Mouse (Mus musculus): Measurements from ENCODE around the gene BC037034.
"Not testable (repeated sequence)": the region's sequence is repeated elsewhere in the genome, so short reads cannot be mapped to it uniquely, and the experiment has no call there.

The BC037034 gene

DNA sequence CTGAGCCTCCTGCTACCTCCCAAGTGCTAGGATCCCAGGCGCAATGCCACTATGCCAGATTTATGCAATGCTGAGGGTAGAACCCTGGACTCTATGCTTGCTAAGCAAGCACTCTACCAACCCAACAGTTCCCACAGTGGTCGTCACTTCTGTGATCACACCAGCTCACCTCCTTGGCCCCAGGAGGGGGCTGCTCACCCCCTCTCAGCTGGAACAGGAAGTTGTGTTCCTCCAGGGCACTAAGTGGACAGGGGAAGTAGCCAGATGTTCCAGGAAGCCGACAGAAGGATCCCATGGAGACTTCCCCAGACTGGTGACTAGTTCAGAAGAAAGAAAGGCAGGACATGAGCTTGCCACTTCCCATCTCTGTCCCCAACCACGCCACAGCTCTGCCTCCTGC, 1.8 kb downstream of the BC037034 start:
- DNase-seq (ENCODE audit: low spot score) = no peak

DNA sequence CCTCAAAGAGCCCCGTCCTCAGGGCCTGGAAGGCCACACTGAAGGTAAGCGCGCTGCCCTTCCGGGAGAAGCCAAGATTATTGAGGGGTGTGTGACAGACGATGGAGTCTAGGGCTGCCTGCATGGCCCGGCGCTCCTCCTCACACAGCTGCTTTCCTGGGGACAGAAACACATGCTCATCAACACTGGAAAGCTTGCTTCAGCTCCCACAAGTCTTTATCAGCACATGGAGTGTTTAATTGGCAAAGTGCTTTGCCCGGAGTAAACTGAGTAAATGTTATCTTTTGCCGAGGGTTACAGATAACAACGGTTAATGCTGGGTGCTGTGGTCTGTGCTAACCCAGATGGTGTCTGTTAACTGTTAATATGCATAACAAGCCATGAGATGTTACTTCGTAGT, 3.0 kb downstream of the BC037034 start:
- no peak for DNase-seq (ENCODE audit: low spot score)

GRCm38 (mm10) chr5:138260051-138260450, 3.8 kb downstream of the BC037034 start:
- DNase-seq (ENCODE audit: low spot score) = no peak

DNA sequence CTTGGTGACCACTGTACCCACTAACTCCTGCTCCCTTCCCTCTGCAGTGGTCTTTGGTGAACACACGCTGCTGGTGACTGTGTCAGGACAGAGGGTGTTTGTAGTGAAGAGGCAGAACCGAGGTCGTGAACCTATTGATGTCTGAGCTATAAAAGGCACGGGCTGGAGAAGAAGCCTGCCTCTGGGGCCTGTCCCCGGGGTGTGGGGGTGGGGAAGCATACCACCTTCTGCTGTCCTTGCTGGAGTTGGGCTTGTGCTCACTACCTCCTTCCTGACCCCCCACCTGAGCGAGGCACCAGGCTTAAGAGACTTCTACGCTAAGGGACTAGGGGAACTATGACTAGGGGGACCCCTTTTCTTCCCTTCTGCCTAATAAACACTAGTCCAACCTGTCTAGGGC, 4.8 kb downstream of the BC037034 start:
- DNase-seq (ENCODE audit: low spot score) = no peak

- DNase-seq (ENCODE audit: low spot score) = no peak
Observed at GRCm38 (mm10) chr5:138258542-138258941, 5.3 kb downstream of the BC037034 start.

DNA sequence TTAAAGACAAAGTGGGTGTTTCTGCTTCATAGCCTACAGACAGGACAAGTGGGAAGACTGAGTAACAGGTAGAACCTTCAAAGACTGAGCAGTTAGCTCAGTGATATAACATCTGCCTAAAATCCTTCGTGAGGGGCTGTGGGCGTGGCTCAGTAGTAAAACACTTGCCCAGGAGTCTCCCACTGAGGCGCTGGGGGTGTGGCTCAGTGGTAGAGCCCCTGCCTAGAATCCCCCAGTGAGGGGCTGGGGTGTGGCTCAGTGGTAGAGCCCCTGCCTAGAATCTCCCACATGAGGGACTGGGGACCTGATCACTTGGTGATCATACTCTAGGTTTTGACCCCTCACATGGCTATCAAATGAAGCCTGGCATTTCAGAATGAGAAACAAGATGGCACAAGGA, 5.8 kb downstream of the BC037034 start:
- DNase-seq (ENCODE audit: low spot score) = no peak

- DNase-seq (ENCODE audit: low spot score) = no peak
Observed at GRCm38 (mm10) chr5:138257585-138257978, 6.3 kb downstream of the BC037034 start.

- DNase-seq (ENCODE audit: low spot score) = no peak
Observed at GRCm38 (mm10) chr5:138256966-138257584, 6.8 kb downstream of the BC037034 start.

GRCm38 (mm10) chr5:138256094-138256467, 7.8 kb downstream of the BC037034 start:
- DNase-seq (ENCODE audit: low spot score) = no peak

- peak; percentile 71 for DNase-seq (ENCODE audit: low spot score)
Observed at GRCm38 (mm10) chr5:138255353-138256093, 8.3 kb downstream of the BC037034 start, which contains the start of gene Lamtor4. Gene Lamtor4 (plus strand): TSS chr5:138255482.

- no peak for DNase-seq (ENCODE audit: low spot score)
Observed at GRCm38 (mm10) chr5:138253061-138253460, 10.8 kb downstream of the BC037034 start.

DNA sequence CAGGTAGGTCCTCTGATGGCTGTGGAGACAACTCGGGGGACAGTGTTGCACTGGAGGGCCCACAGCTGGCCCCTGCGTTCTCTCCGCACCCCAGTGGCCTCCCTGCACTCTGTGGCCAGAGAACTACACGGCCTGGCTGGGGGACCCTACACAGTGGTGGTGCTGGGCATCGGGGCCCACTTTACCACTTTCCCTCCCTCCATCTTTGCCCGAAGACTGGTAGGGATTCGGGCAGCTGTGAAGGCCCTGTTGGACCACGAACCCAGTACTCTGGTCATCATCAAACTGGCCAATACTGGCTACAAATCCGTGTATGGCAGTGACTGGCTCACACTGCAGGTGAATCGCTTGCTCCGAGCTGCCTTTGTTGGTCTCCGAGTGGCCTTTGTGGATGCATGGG, 12.7 kb downstream of the BC037034 start:
- DNase-seq (ENCODE audit: low spot score) = no peak

GRCm38 (mm10) chr5:138241511-138241910, 22.3 kb downstream of the BC037034 start:
- no peak for DNase-seq (ENCODE audit: low spot score)

DNA sequence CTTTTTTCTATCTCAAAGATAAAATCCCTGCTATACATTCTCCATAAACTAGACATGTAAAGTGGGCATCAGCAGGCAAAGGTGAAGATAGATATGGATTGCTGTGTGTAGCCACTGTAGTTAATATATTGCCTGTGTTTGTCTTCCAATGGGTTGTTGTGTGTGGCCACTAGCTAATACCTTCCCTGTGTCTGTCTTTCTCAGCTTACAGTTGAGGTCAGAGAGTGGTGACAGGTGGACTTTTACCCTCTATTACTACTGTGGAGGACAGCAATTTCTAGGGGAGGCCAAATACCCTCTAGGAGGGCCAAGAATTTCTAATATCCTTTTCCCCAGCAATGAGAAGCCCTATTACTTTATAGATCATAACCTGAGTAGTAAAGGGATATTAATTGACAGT, 29.6 kb downstream of the BC037034 start:
- DNase-seq (ENCODE audit: low spot score) = no peak

GRCm38 (mm10) chr5:138233778-138234177, 30.1 kb downstream of the BC037034 start:
- no peak for DNase-seq (ENCODE audit: low spot score)

DNA sequence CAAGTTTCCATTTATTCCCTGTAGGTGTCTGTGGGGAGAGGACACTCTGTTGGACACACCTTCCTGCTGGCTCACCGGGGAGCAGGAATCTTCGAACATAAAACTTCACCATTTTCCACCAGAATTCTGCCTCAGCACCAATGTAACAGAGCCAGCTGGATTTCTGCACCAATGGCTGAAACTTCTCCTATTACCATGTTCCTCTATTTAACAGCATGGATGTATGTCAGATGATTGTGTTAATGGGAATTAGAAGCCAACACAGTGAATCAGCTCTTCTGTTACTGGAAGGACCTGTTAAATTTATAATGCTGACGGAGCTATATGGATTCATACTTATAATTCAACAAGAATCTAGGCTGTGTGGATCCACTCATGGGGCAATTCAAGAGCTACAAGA, 34.3 kb downstream of the BC037034 start:
- no peak for DNase-seq (ENCODE audit: low spot score)

GRCm38 (mm10) chr5:138228026-138228425, 35.8 kb downstream of the BC037034 start:
- DNase-seq (ENCODE audit: low spot score) = no peak

DNA sequence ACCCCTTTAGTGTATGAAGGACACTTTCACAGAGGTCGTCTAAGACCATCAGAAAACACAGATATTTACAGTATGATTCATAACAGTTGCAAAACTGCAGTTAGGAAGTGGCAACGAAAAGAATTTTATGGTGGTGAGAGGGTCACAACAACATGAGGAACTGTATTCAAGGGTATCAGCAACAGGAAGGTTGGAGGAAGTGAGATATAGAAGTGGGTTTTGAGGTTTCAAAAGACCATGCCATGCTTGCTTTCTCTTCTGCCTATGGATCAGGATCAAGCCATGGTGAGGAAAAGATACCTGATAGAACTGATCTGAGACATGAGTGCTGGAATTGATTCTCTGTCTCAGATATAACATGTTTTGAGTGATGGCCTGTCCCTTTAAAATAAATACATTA, 36.5 kb downstream of the BC037034 start:
- DNase-seq (ENCODE audit: low spot score) = no peak

GRCm38 (mm10) chr5:138226491-138226890, 37.3 kb downstream of the BC037034 start:
- no peak for DNase-seq (ENCODE audit: low spot score)

- DNase-seq (ENCODE audit: low spot score) = no peak
Observed at GRCm38 (mm10) chr5:138225700-138226099, 38.1 kb downstream of the BC037034 start, which contains the start of gene Nxpe5. Gene Nxpe5 (plus strand): TSS chr5:138225898.

- DNase-seq (ENCODE audit: low spot score) = no peak
Observed at GRCm38 (mm10) chr5:138223287-138223686, 40.5 kb downstream of the BC037034 start.

DNA sequence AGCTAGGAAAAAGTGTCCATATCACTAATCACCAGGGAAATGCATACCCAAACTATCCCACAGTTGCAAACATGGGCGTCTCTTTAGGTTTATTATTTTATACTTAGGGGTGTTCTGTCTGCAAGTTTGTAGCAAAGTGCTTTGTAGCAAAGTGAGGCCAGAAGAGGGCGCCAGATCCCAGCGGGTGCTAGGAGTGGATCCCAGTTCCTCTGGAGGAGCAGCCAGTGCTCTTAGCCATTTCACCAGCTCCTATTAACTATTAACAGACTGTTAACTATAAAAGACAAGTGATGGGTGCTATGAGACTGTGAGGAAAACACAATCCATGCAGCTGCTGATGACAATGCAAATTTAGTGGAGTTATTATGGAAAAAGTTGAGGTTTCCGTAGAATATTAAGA, 41.7 kb downstream of the BC037034 start:
- peak; percentile 67 for DNase-seq (ENCODE audit: low spot score)

GRCm38 (mm10) chr5:138219864-138220263, 44.0 kb downstream of the BC037034 start:
- no peak for DNase-seq (ENCODE audit: low spot score)

DNA sequence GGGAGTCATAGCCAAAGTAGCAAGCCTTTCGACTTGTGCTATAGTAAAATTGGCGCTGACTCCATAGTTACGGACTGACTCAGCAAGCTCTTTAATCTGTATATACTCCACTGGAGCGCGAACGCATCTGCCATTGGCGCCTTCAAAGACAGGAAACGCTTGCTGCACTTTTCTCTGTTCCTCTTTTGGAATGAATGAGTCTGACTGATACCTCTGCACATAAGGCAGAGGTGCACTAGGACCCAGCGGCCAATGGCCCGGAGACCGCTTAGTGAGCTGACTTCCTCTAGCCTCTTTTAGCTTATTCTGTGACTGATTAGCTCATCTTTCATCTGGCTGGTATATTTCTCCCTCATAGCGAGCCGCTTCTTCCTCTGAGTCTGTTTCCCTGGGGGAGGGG, 47.2 kb downstream of the BC037034 start:
- not testable (repeated sequence) for DNase-seq (ENCODE audit: low spot score)

Data from ovary, postnatal 10 days (tissue).